Mouse (Mus musculus) forebrain, embryonic 11.5 days (tissue): ENCODE measurements around the gene Abca2. TPM values are rescaled to one million over a fixed set of nuclear protein-coding genes. Genes with fewer than 3 reads are reported as not detected.
A peak's percentile ranks its signal among the peaks of the same experiment; 100 is the strongest.

ENCODE experiments used
- ATAC-seq: fragments of 200-750 bp; cut with Nextera tagmentation; replicated peaks from 2 replicates; pipeline ENCODE4 v1.8.0; 2017; ENCODE audit warnings: moderate TSS enrichment; ENCODE audit not compliant: low FRiP score
- DNase-seq: peaks from one replicate; pipeline ENCODE4 v3.0.0-alpha.2; 2017; ENCODE audit warnings: low spot score
- H3K27ac ChIP-seq: fragments of 300-500 bp; sonication (generic); 2 replicates; pipeline ENCODE4 v1.5.1; 2014; ENCODE audit warnings: low read depth, low read length
- H3K27me3 ChIP-seq: fragments of 300-500 bp; sonication (generic); 2 replicates; pipeline ENCODE4 v1.6.1; 2014; ENCODE audit warnings: mild to moderate bottlenecking, low read length, mixed read lengths; ENCODE audit not compliant: control insufficient read depth, insufficient read depth
- H3K36me3 ChIP-seq: fragments of 300-500 bp; sonication (generic); 2 replicates; pipeline ENCODE4 v1.6.1; 2014; ENCODE audit warnings: mild to moderate bottlenecking, low read length, moderate library complexity, mixed read lengths; ENCODE audit not compliant: control insufficient read depth, insufficient read depth
- H3K4me1 ChIP-seq: fragments of 300-500 bp; sonication (generic); replicated peaks from 2 replicates; pipeline ENCODE4 v1.6.1; 2014; ENCODE audit warnings: low read length, mixed read lengths; ENCODE audit not compliant: control insufficient read depth, insufficient read depth
- H3K4me2 ChIP-seq: fragments of 300-500 bp; sonication (generic); 2 replicates; pipeline ENCODE4 v1.6.1; 2014; ENCODE audit warnings: low read depth, mild to moderate bottlenecking, low read length, moderate library complexity, mixed read lengths; ENCODE audit not compliant: severe bottlenecking
- H3K4me3 ChIP-seq: fragments of 300-500 bp; sonication (generic); 2 replicates; pipeline ENCODE4 v1.5.1; 2014; ENCODE audit warnings: low read depth, low read length
- H3K9ac ChIP-seq: fragments of 300-500 bp; sonication (generic); 2 replicates; pipeline ENCODE4 v1.6.1; 2014; ENCODE audit warnings: low read length
- H3K9me3 ChIP-seq: fragments of 300-500 bp; sonication (generic); 2 replicates; pipeline ENCODE4 v1.6.1; 2016; ENCODE audit warnings: low read length, mixed read lengths; ENCODE audit not compliant: control insufficient read depth
- WGBS: fragments of 180-500 bp; shearing (Covaris S2); extraction: QIAGEN DNeasy Blood & Tissue Kit; methylation state at CpG from one replicate; pipeline ENCODE4 v1.1.7; 2014; 5-methylcytosine and 5-hydroxymethylcytosine counted together
- polyA plus RNA-seq: library from polyadenylated mRNA; unstranded; fragments of >200 nt; fragmentation: Nextera tagmentation; extraction: Ambion mirVana; gene quantifications from 2 replicates; pipeline ENCODE4 v1.2.1, GENCODE M21; 2014

Gene Abca2
- polyA plus RNA-seq, 1 experiment from 2014 or later = 9.9 TPM

DNA sequence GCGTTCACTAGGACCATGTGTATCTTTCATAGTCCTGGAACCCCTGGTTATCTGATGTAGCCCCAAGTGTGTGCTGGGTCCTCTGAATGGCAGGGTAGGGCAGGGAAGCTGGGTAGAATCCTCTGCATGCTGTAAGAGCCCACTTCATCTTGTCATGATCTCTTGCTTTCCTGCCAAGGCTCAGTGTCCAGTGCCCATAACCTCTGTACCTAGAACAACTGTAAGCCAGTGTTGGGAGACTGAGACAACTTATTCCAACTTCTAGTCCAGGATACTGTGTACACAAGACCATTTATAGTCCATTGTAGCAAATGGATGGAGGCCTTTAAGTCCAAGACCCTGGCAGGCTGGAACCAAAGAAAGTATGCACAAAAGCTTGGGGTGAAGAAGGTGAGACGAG lies 36.8 kb downstream of the Abca2 start:
- WGBS = 88% methylated on average over 2 of the region's 2 CpGs
- Histone ChIP-seq H3K9me3 (no peaks in the 10 kb centered on the region), H3K4me3 (no peak overlapping the region), H3K4me1 (peaks cover 2% of the 10 kb centered on the region; the same call in 1 of the 2 replicates), H3K27me3 (no peaks in the 10 kb centered on the region), H3K4me2 (no peak overlapping the region), H3K9ac (no peak overlapping the region), H3K36me3 (no peaks in the 10 kb centered on the region), H3K27ac (no peak overlapping the region)
- DNase-seq (no peak), ATAC-seq (no peak)

- H3K36me3 ChIP-seq = no peaks in the 10 kb centered on the region
- H3K9me3 ChIP-seq = no peaks in the 10 kb centered on the region
- no peaks in the 10 kb centered on the region for H3K4me1 ChIP-seq
- no peak overlapping the region for H3K27ac ChIP-seq
- H3K4me3 ChIP-seq = no peak overlapping the region
- whole genome bisulfite sequencing = 33% methylated on average over 10 of the region's 10 CpGs
- H3K4me2 ChIP-seq = no peak overlapping the region
- no peak overlapping the region for H3K9ac ChIP-seq
- no peak for DNase-seq
- 0 out of 2 replicates have a peak, but pooled peaks have one; percentile 47 for ATAC-seq
- H3K27me3 ChIP-seq = no peaks in the 10 kb centered on the region
Observed at GRCm38 (mm10) chr2:25465816-25466635, 37.5 kb downstream of the Abca2 start.

- ATAC-seq (no peak), DNase-seq (no peak)
- no peaks in the 10 kb centered on the region for H3K9me3 ChIP-seq
- H3K36me3 ChIP-seq = no peaks in the 10 kb centered on the region
- H3K9ac ChIP-seq = no peak overlapping the region
- no peak overlapping the region for H3K4me3 ChIP-seq
- no peaks in the 10 kb centered on the region for H3K4me1 ChIP-seq
- no peaks in the 10 kb centered on the region for H3K27me3 ChIP-seq
- H3K27ac ChIP-seq = no peak overlapping the region
- H3K4me2 ChIP-seq = no peak overlapping the region
- 74% methylated on average over 14 of the region's 14 CpGs for WGBS
Observed at GRCm38 (mm10) chr2:25467606-25468303, 39.3 kb downstream of the Abca2 start.

GRCm38 (mm10) chr2:25468962-25469915 lies 40.7 kb downstream of the Abca2 start:
- ATAC-seq = no peak
- Histone ChIP-seq H3K27me3 (no peaks in the 10 kb centered on the region), H3K27ac (no peak overlapping the region), H3K9me3 (no peaks in the 10 kb centered on the region), H3K9ac (no peak overlapping the region), H3K4me1 (no peaks in the 10 kb centered on the region), H3K4me3 (no peak overlapping the region), H3K36me3 (no peaks in the 10 kb centered on the region), H3K4me2 (no peak overlapping the region)
- 82% methylated on average over 10 of the region's 10 CpGs for WGBS
- DNase-seq = no peak

- H3K9ac ChIP-seq = no peak within 1 kb of the TSS
- H3K27me3 ChIP-seq = no peaks in the 10 kb centered on the region
- WGBS = 67% methylated on average over 6 of the region's 6 CpGs
- H3K9me3 ChIP-seq = no peaks in the 10 kb centered on the region
- no peaks in the 10 kb centered on the region for H3K36me3 ChIP-seq
- DNase-seq = no peak
- no peak within 1 kb of the TSS for H3K4me3 ChIP-seq
- H3K4me1 ChIP-seq = no peaks in the 10 kb centered on the region
- no peak for ATAC-seq
- H3K27ac ChIP-seq = no peak within 1 kb of the TSS
- H3K4me2 ChIP-seq = no peak within 1 kb of the TSS
Observed at GRCm38 (mm10) chr2:25469969-25470368, 41.5 kb downstream of the Abca2 start, which contains the start of gene Ptgds. Gene Ptgds (minus strand): TSS chr2:25470046.

- no peak for ATAC-seq
- H3K9me3 ChIP-seq = no peaks in the 10 kb centered on the region
- H3K27ac ChIP-seq = no peak overlapping the region
- H3K9ac ChIP-seq = no peak overlapping the region
- DNase-seq = no peak
- H3K4me3 ChIP-seq = no peak overlapping the region
- H3K4me1 ChIP-seq = no peaks in the 10 kb centered on the region
- no peaks in the 10 kb centered on the region for H3K27me3 ChIP-seq
- WGBS = 79% methylated on average over 2 of the region's 2 CpGs
- H3K4me2 ChIP-seq = no peak overlapping the region
- H3K36me3 ChIP-seq = no peaks in the 10 kb centered on the region
Observed at GRCm38 (mm10) chr2:25472550-25472949, 44.0 kb downstream of the Abca2 start.

GRCm38 (mm10) chr2:25477541-25477940 lies 49.0 kb downstream of the Abca2 start:
- no peaks in the 10 kb centered on the region for H3K9me3 ChIP-seq
- no peak overlapping the region for H3K4me2 ChIP-seq
- no peaks in the 10 kb centered on the region for H3K36me3 ChIP-seq
- WGBS = 89% methylated on average over 8 of the region's 8 CpGs
- H3K9ac ChIP-seq = no peak overlapping the region
- H3K27ac ChIP-seq = no peak overlapping the region
- no peaks in the 10 kb centered on the region for H3K27me3 ChIP-seq
- H3K4me1 ChIP-seq = no peaks in the 10 kb centered on the region
- H3K4me3 ChIP-seq = no peak overlapping the region
- no peak for ATAC-seq
- no peak for DNase-seq

DNA sequence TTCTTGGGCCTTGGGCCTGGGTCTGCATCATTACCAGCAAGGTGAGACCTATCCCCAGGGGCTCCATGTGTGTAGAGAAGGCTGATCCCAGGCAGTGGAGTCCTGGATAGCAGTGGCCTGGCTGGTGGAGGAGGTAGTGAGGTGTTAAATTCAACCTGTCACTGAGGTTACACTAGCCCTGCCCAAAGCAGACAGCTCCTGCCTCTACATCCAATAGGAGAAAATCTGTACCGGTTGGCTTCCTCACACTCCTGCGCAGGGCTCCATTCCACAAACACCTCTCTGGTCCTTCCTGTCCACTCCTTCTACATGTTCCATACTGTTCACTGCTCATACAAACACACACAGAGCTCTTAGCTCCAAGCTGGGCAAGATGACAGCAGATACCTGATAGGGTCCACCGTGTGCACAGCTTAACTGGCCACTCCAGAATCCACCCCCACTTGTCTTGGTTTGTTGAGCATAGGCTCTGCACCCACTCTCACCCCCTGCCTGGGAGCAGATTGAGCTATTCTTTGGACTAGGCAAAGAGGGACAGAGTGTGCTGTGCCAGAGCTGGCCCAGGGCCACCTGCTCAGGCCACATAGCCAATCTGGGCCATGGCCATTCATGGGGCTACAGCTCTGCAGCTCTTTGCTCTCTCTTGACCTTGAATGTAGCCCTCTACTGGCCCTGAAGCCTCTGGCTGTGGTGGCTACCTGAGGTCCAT lies 49.6 kb downstream of the Abca2 start:
- DNase-seq (no peak), ATAC-seq (no peak)
- no peaks in the 10 kb centered on the region for H3K36me3 ChIP-seq
- 95% methylated on average over 3 of the region's 3 CpGs for WGBS
- no peak overlapping the region for H3K4me2 ChIP-seq
- H3K27me3 ChIP-seq = no peaks in the 10 kb centered on the region
- no peak overlapping the region for H3K27ac ChIP-seq
- H3K9me3 ChIP-seq = no peaks in the 10 kb centered on the region
- H3K4me3 ChIP-seq = no peak overlapping the region
- no peaks in the 10 kb centered on the region for H3K4me1 ChIP-seq
- no peak overlapping the region for H3K9ac ChIP-seq
